Mouse (Mus musculus) neutrophil, adult 65 days (primary cell): ENCODE measurements around the gene Lman2l. TPM values are rescaled to one million over a fixed set of nuclear protein-coding genes. Genes with fewer than 3 reads are reported as not detected.

ENCODE experiments used
- total RNA-seq: library from RNA; stranded (reverse); gene quantifications from 2 replicates; pipeline ENCODE4 v1.2.4, GENCODE M21; 2023

Gene Lman2l
- 31.8 and 42.1 TPM in 2 replicates for total RNA-seq

GRCm38 (mm10) chr1:36444471-36445464, at the start of gene Lman2l:
Gene Lman2l, minus strand, starts transcription at chr1:36445271.

GRCm38 (mm10) chr1:36471181-36472105, 26.4 kb upstream of the Lman2l start, which contains the start of gene Cnnm4:
Gene Cnnm4, plus strand, starts transcription at chr1:36471620.

DNA sequence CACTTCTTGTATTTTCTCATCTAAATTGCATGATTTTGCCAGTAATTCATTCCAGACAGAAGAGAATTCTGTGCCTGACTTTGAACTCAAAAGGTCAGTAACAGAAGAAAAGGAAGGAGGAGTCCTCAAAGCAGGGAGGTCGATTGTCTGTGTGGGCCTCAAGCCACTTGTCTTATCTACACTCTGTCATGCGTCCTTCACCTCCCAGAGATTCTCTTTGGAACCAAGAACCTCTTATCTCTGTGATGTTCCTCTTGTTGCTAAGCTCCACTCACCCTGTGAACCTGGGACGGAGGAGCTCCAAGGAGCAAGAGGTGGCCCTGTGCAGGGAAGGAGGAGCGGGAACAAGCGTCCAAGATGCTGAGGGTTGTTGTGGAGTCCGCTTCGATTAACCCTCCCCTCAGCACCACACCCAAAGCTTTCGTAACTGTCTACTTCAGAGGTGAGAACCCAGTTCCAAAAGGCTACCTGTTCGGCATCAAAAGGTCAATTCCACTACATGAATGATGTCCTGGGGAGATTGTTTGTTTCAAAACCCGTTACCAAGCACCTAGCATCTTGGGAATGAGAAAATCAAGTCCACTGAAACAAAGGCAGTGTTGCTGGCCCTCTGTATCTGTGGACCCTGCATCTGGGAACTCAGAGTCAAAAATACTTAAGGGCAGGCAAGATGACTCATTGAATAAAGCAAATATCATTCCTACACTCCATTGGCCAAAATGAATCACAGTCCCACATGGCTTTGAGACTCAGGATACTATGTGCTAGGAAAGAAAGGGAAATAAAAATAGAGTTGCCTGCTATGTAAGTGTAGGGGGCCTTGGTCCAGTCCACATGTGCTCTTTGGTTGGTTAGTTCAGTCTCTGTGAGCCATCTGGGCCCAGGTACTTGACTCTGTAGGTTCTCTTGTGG, 72.9 kb downstream of the Lman2l start, which contains the start of gene Fer1l5:
Fer1l5 (plus strand) TSS at position 358 of the 912 bp plus-strand sequence.

Other genes starting within 250 kb of the Lman2l start
- gene Uggt1, start 200.6 kb downstream of the Lman2l start, total RNA-seq, result 54.4 and 68.0 TPM in 2 replicates
- gene Neurl3, start 170.6 kb downstream of the Lman2l start, total RNA-seq, result 306 and 308 TPM in 2 replicates
- gene Arid5a, start 137.5 kb downstream of the Lman2l start, total RNA-seq, result 112 and 142 TPM in 2 replicates
- 46.4 and 58.4 TPM in 2 replicates for gene Kansl3, start 76.1 kb downstream of the Lman2l start, total RNA-seq
- not detected in 2 replicates for gene Fer1l5, start 73.0 kb downstream of the Lman2l start, total RNA-seq
- 27.9 and 32.5 TPM in 2 replicates for gene Cnnm4, start 26.3 kb upstream of the Lman2l start, total RNA-seq
- gene Cnnm3, start 66.6 kb upstream of the Lman2l start, total RNA-seq, result 30.7 and 40.0 TPM in 2 replicates
- 1.1 and 2.4 TPM in 2 replicates for gene Ankrd23, start 91.6 kb upstream of the Lman2l start, total RNA-seq
- gene Gm42417, start 94.2 kb upstream of the Lman2l start, total RNA-seq, result 3.4 TPM in 1 of 2 replicates, not detected in the other
- 6.4 and 6.7 TPM in 2 replicates for gene Ankrd39, start 102.2 kb upstream of the Lman2l start, total RNA-seq
- gene Sema4c, start 113.1 kb upstream of the Lman2l start, total RNA-seq, result 0.68 and 0.79 TPM in 2 replicates
- gene Fam178b, start 237.9 kb upstream of the Lman2l start, total RNA-seq, result 0.44 and 0.93 TPM in 2 replicates
- 197 and 210 TPM in 2 replicates for gene Cox5b, start 246.2 kb upstream of the Lman2l start, total RNA-seq